Mouse (Mus musculus) cerebellum, postnatal 10 days (tissue): Measurements from ENCODE around the gene Wdr66.

Experiments used
- DNase-seq, 2 experiments: peaks; one replicate each; pipeline ENCODE4 v3.0.0; 2021; ENCODE audit warnings: mixed read lengths in 2 of 2

The Wdr66 gene

GRCm38 (mm10) chr5:123364302-123364971 is 112.5 kb downstream of the Wdr66 start:
- DNase-seq = peak; percentile 58 to 71

DNA sequence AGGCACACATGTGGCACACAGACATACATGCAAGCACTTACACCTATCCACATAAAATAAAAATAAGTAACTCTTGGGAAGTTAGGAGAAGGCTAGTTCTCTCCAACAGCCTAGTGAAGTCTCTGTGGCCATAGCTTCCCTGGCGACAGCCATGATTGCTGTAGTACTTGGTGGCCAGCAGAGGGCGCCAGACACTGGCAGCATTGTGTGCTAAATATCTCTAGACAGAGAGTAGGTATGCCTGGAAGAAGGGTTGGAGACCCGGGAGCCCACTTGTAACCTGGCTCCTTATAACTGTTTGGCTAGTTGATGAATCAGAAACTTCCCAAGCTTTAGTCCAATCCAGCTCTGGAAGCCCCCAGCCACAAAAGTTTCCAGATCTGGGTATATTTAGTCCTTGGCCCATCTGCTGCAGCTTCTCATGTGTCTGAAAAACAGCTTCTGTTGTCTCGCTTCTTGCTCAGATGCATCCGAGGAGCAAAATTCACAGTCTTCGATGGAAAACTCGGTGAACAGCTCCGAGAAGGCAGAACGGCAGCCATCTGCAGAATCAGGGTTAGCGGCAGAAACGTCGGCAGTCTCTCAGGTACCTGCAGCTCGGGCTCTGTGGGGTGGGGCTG is 117.1 kb downstream of the Wdr66 start:
- DNase-seq = peak; percentile 67 to 76

GRCm38 (mm10) chr5:123370049-123370448 is 118.1 kb downstream of the Wdr66 start:
- DNase-seq = no peak

- no peak for DNase-seq
Observed at GRCm38 (mm10) chr5:123375262-123375661, 123.4 kb downstream of the Wdr66 start.

GRCm38 (mm10) chr5:123375793-123376452 is 124.0 kb downstream of the Wdr66 start:
- peak; percentile 69 to 70 for DNase-seq

DNA sequence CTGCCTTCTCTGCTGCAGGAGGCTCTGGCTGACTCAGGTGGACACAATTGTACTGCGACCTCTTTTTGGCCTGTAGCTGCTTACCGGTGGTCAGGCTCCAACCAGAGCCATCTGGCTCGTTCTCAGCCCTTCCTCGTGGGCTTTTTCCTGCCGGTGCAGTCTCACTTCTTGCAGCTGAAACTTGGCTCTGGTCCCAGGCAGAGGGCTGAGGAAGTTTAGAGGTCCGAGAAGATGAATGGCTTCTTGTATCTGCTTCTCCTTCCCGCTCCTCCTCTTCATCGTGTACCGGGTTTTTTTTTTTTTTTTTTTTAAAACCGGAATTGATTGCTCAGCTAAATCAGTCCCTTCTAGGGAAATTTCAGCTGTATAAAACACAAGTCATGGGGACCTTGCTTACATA is 124.7 kb downstream of the Wdr66 start:
- DNase-seq = peak; percentile 90 to 95
